Mouse (Mus musculus) ES-E14 (cell line): ENCODE data around the gene Otx1.

Experiments
- CHD2 ChIP-seq: IDR thresholded peaks from 2 replicates; pipeline ENCODE4 v1.6.1; 2014; ENCODE audit warnings: mild to moderate bottlenecking, low read depth, low read length, inconsistent platforms
- HCFC1 ChIP-seq: IDR thresholded peaks from 2 replicates; pipeline ENCODE4 v1.6.1; 2012; ENCODE audit warnings: low read length, inconsistent platforms, borderline replicate concordance; ENCODE audit not compliant: insufficient read depth
- MAFK ChIP-seq: IDR thresholded peaks from 2 replicates; pipeline ENCODE4 v1.6.1; 2014; ENCODE audit warnings: mild to moderate bottlenecking, low read depth, low read length, inconsistent platforms; ENCODE audit not compliant: insufficient read depth
- ZC3H11A ChIP-seq: IDR thresholded peaks from 2 replicates; pipeline ENCODE4 v1.6.1; 2012; ENCODE audit warnings: low read depth, mild to moderate bottlenecking, inconsistent platforms, low read length, borderline replicate concordance
- ZNF384 ChIP-seq: IDR thresholded peaks from 2 replicates; pipeline ENCODE4 v1.6.1; 2012; ENCODE audit warnings: low read depth, low read length, inconsistent platforms

DNA sequence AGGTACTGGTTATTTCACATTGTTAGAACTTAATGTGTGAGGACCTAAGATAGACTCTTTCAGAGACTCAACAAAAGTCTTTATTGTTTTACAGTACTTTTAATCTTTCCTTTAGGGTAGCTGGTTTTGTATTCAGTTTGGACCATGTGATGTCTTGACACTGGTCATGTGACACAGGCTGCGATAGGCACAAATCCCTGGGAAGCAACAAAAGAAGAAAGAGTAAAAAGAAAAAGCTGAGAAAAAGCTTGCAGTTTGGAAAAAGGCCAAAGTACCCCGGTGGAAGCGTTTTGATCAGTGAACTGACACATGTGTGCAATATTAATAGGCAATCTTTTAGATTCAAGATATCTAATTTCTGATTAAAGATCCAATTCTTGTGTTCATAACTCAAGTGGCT lies 13.6 kb upstream of the Otx1 start:
- TF ChIP-seq MAFK (no peak), CHD2 (no peak), ZNF384 (no peak), ZC3H11A (no peak), HCFC1 (no peak)
